Mouse (Mus musculus) midbrain, embryonic 13.5 days (tissue): ENCODE results near the gene Galnt4. TPM values are rescaled to one million over a fixed set of nuclear protein-coding genes. Genes with fewer than 3 reads are reported as not detected.
A peak's percentile ranks its signal among the peaks of the same experiment; 100 is the strongest.

Experiments used
- ATAC-seq: fragments of 200-750 bp; cut with Nextera tagmentation; 2 replicates; pipeline ENCODE4 v1.8.0; 2017; ENCODE audit warnings: mild to moderate bottlenecking, moderate TSS enrichment, moderate library complexity
- H3K27ac ChIP-seq: fragments of 300-500 bp; sonication (generic); 2 replicates; pipeline ENCODE4 v1.5.1; 2015; ENCODE audit warnings: inconsistent platforms, mild to moderate bottlenecking, moderate library complexity
- H3K27me3 ChIP-seq: fragments of 300-500 bp; sonication (generic); 2 replicates; pipeline ENCODE4 v1.6.1; 2015; ENCODE audit warnings: mild to moderate bottlenecking, inconsistent platforms
- H3K36me3 ChIP-seq: fragments of 300-500 bp; sonication (generic); 2 replicates; pipeline ENCODE4 v1.6.1; 2015; ENCODE audit warnings: mild to moderate bottlenecking, inconsistent platforms
- H3K4me1 ChIP-seq: fragments of 300-500 bp; sonication (generic); replicated peaks from 2 replicates; pipeline ENCODE4 v1.6.1; 2015; ENCODE audit warnings: inconsistent platforms
- H3K4me2 ChIP-seq: fragments of 300-500 bp; sonication (generic); replicated peaks from 2 replicates; pipeline ENCODE4 v1.6.1; 2015; ENCODE audit warnings: moderate library complexity, mild to moderate bottlenecking, inconsistent platforms
- H3K4me3 ChIP-seq: fragments of 300-500 bp; sonication (generic); replicated peaks from 2 replicates; pipeline ENCODE4 v1.5.1; 2015; ENCODE audit warnings: mild to moderate bottlenecking, inconsistent platforms
- H3K9ac ChIP-seq: fragments of 300-500 bp; sonication (generic); replicated peaks from 2 replicates; pipeline ENCODE4 v1.6.1; 2015; ENCODE audit warnings: mild to moderate bottlenecking, inconsistent platforms
- H3K9me3 ChIP-seq: fragments of 300-500 bp; sonication (generic); 2 replicates; pipeline ENCODE4 v1.6.1; 2016; ENCODE audit warnings: mild to moderate bottlenecking, inconsistent platforms
- WGBS: fragments of 180-500 bp; shearing (Covaris S2); methylation state at CpG from one replicate; pipeline ENCODE4 v1.1.7; 2015; 5-methylcytosine and 5-hydroxymethylcytosine counted together
- polyA plus RNA-seq: library from polyadenylated mRNA; unstranded; fragments of >200 nt; fragmentation: Nextera tagmentation; extraction: Ambion mirVana; gene quantifications from 2 replicates; pipeline ENCODE4 v1.2.1, GENCODE M21; 2015

The Galnt4 gene
- 3.4 TPM in 2 replicates for polyA plus RNA-seq

GRCm38 (mm10) chr10:99107964-99108363 is at the start of gene Galnt4:
Gene Galnt4 (plus strand): TSS chr10:99108159.
- Histone ChIP-seq H3K4me3 (peak within 1 kb of the TSS; percentile 76), H3K9me3 (no peaks in the 10 kb centered on the region), H3K27me3 (no peaks in the 10 kb centered on the region), H3K9ac (peak within 1 kb of the TSS; percentile 84), H3K4me1 (peaks cover 42% of the 10 kb centered on the region), H3K27ac (peak within 1 kb of the TSS; percentile 91), H3K36me3 (peaks cover 21% of the 10 kb centered on the region), H3K4me2 (peak within 1 kb of the TSS; percentile 76)
- peak; percentile 74 for ATAC-seq
- WGBS: 0% methylated on average over 22 of the region's 22 CpGs

GRCm38 (mm10) chr10:99060588-99060987 is 47.4 kb upstream of the Galnt4 start:
- H3K4me1 ChIP-seq: no peaks in the 10 kb centered on the region
- no peaks in the 10 kb centered on the region for H3K27me3 ChIP-seq
- no peak overlapping the region for H3K4me3 ChIP-seq
- no peak overlapping the region for H3K27ac ChIP-seq
- no peak for ATAC-seq
- H3K9ac ChIP-seq: no peak overlapping the region
- 91% methylated on average over 7 of the region's 7 CpGs for WGBS
- no peaks in the 10 kb centered on the region for H3K9me3 ChIP-seq
- H3K36me3 ChIP-seq: no peaks in the 10 kb centered on the region
- H3K4me2 ChIP-seq: no peak overlapping the region

DNA sequence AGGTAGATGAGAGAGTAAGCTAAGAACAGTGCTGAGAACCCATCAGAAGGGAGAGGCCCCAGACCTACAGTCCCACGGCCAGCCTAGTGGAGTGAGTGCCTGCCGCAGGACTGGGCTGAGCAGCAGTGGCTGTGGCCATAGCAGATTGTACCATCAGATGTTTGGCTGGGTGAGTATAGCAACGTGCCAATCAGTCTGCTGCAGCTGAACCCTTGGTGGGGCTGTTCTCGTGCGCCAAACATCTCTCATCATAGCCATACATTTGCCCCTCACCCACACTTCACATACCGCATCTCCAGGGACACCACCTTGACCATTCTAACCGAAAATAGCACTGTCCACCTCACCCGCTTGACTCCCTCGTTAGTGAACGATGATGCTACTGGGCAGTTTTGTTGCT is 46.5 kb upstream of the Galnt4 start:
- ATAC-seq: no peak

GRCm38 (mm10) chr10:99062546-99062945 is 45.4 kb upstream of the Galnt4 start:
- H3K9ac ChIP-seq: no peak overlapping the region

More for the DNA sequence above, 46.5 kb upstream of the Galnt4 start:
- H3K4me2 ChIP-seq: no peak overlapping the region
- 94% methylated on average over 10 of the region's 10 CpGs for WGBS
- H3K4me3 ChIP-seq: no peak overlapping the region
- H3K9ac ChIP-seq: no peak overlapping the region
- no peaks in the 10 kb centered on the region for H3K4me1 ChIP-seq
- no peaks in the 10 kb centered on the region for H3K36me3 ChIP-seq
- H3K9me3 ChIP-seq: no peaks in the 10 kb centered on the region
- no peak overlapping the region for H3K27ac ChIP-seq
- no peaks in the 10 kb centered on the region for H3K27me3 ChIP-seq

DNA sequence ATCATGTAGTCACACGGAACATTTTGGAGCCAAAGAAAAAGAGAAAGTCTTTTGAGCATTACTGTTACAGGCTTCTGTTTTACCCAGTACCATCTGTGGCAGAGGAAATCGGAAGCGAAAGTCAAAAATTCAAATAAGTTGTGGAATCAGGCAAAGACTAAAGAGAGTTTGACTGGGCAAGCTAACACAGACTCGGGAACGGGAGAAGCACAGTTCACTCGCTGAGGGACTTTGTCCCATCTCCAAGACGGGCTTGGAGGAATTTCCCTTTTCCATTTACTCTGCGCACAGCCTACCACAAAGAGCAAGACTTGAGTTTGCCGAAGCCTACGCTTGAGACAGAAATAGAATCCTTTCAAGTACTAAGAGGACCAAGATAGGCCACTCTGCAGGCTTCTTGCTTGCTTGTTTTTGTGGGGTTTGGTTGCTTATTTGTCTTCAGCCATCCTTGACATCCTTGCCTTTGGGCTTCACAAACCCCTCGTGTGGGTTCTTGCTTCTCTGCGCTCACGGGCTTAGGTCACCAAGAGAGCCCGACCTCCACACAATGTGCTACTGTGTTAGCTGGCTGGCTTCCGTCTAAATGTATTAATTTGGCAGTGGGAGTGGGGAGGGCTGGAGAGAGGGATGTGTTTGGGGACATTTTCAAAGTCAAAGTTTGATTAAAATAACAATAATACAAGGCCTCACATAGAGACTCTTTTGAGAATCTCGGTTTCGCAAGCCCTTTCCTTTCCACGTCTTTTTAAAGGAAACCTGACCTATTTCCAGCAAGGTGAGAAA is 31.7 kb upstream of the Galnt4 start:
- Histone ChIP-seq H3K9ac (no peak overlapping the region), H3K27me3 (no peaks in the 10 kb centered on the region), H3K4me3 (no peak overlapping the region), H3K27ac (no peak overlapping the region), H3K4me2 (no peak overlapping the region), H3K9me3 (no peaks in the 10 kb centered on the region), H3K4me1 (no peaks in the 10 kb centered on the region), H3K36me3 (no peaks in the 10 kb centered on the region)
- no peak for ATAC-seq
- WGBS: 80% methylated on average over 18 of the region's 18 CpGs

More at GRCm38 (mm10) chr10:99062546-99062945, 45.4 kb upstream of the Galnt4 start:
- no peaks in the 10 kb centered on the region for H3K36me3 ChIP-seq
- no peak overlapping the region for H3K4me3 ChIP-seq
- no peaks in the 10 kb centered on the region for H3K4me1 ChIP-seq
- no peak overlapping the region for H3K4me2 ChIP-seq
- WGBS: 87% methylated on average over 5 of the region's 5 CpGs
- no peaks in the 10 kb centered on the region for H3K9me3 ChIP-seq
- H3K27me3 ChIP-seq: no peaks in the 10 kb centered on the region
- no peak overlapping the region for H3K27ac ChIP-seq
- ATAC-seq: no peak

DNA sequence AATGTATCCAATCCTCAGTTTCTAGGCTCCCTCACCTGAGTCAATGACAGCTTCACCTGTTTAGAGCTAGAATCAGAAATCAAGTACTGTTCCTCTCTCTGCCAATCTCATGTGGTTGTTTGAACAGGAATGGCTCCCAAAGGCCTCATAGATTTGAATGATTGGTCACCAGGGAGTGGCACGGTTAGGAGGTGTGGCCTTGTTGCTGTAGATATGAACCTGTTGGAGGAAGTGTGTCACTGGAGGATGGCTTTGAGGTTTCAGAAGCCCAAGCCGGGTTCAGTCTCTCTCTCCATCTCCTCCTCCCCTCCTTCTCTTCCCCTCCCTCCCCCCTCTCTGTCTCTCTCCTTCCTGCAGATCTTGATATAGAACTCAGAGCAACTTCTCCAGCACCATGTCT is 29.3 kb upstream of the Galnt4 start:
- H3K36me3 ChIP-seq: no peaks in the 10 kb centered on the region
- H3K27ac ChIP-seq: no peak overlapping the region
- H3K27me3 ChIP-seq: no peaks in the 10 kb centered on the region
- no peaks in the 10 kb centered on the region for H3K4me1 ChIP-seq
- no peak overlapping the region for H3K4me3 ChIP-seq
- 75% methylated on average over 2 of the region's 2 CpGs for WGBS
- H3K4me2 ChIP-seq: no peak overlapping the region
- H3K9me3 ChIP-seq: no peaks in the 10 kb centered on the region
- no peak overlapping the region for H3K9ac ChIP-seq
- ATAC-seq: no peak

GRCm38 (mm10) chr10:99081569-99081990 is 26.4 kb upstream of the Galnt4 start:
- WGBS: 93% methylated on average over 10 of the region's 10 CpGs
- H3K4me1 ChIP-seq: no peaks in the 10 kb centered on the region
- no peak overlapping the region for H3K4me3 ChIP-seq
- no peak for ATAC-seq
- no peaks in the 10 kb centered on the region for H3K36me3 ChIP-seq
- no peaks in the 10 kb centered on the region for H3K27me3 ChIP-seq
- H3K9ac ChIP-seq: no peak overlapping the region
- no peaks in the 10 kb centered on the region for H3K9me3 ChIP-seq
- no peak overlapping the region for H3K27ac ChIP-seq
- no peak overlapping the region for H3K4me2 ChIP-seq

GRCm38 (mm10) chr10:99083431-99084003 is 24.4 kb upstream of the Galnt4 start:
- no peak for ATAC-seq
- no peak overlapping the region for H3K27ac ChIP-seq
- H3K9me3 ChIP-seq: no peaks in the 10 kb centered on the region
- no peaks in the 10 kb centered on the region for H3K4me1 ChIP-seq
- H3K9ac ChIP-seq: no peak overlapping the region
- no peak overlapping the region for H3K4me2 ChIP-seq
- WGBS: 86% methylated on average over 14 of the region's 14 CpGs
- no peak overlapping the region for H3K4me3 ChIP-seq
- no peaks in the 10 kb centered on the region for H3K27me3 ChIP-seq
- H3K36me3 ChIP-seq: no peaks in the 10 kb centered on the region

GRCm38 (mm10) chr10:99084397-99085239 is 23.3 kb upstream of the Galnt4 start:
- H3K9ac ChIP-seq: no peak overlapping the region
- H3K4me3 ChIP-seq: no peak overlapping the region
- no peaks in the 10 kb centered on the region for H3K27me3 ChIP-seq
- no peak overlapping the region for H3K27ac ChIP-seq
- no peaks in the 10 kb centered on the region for H3K9me3 ChIP-seq
- peak; percentile 91 for ATAC-seq
- H3K4me2 ChIP-seq: peak overlapping the region; percentile 15; the same call in 1 of the 2 replicates
- WGBS: 48% methylated on average over 23 of the region's 23 CpGs
- no peaks in the 10 kb centered on the region for H3K36me3 ChIP-seq
- H3K4me1 ChIP-seq: no peaks in the 10 kb centered on the region

- ATAC-seq: peak; percentile 60
- H3K36me3 ChIP-seq: no peaks in the 10 kb centered on the region
- peak overlapping the region; percentile 15; the same call in 1 of the 2 replicates for H3K4me2 ChIP-seq
- no peak overlapping the region for H3K9ac ChIP-seq
- no peak overlapping the region for H3K4me3 ChIP-seq
- H3K4me1 ChIP-seq: no peaks in the 10 kb centered on the region
- H3K27me3 ChIP-seq: no peaks in the 10 kb centered on the region
- H3K9me3 ChIP-seq: no peaks in the 10 kb centered on the region
- no peak overlapping the region for H3K27ac ChIP-seq
- WGBS: 59% methylated on average over 6 of the region's 6 CpGs
These were observed 22.7 kb upstream of the Galnt4 start for GRCm38 (mm10) chr10:99085240-99085587.

- no peaks in the 10 kb centered on the region for H3K9me3 ChIP-seq
- H3K27ac ChIP-seq: no peak overlapping the region
- no peak for ATAC-seq
- no peak overlapping the region for H3K4me2 ChIP-seq
- H3K27me3 ChIP-seq: no peaks in the 10 kb centered on the region
- WGBS: 77% methylated on average over 6 of the region's 6 CpGs
- H3K4me1 ChIP-seq: no peaks in the 10 kb centered on the region
- H3K9ac ChIP-seq: no peak overlapping the region
- H3K4me3 ChIP-seq: no peak overlapping the region
- no peaks in the 10 kb centered on the region for H3K36me3 ChIP-seq
These were observed 21.9 kb upstream of the Galnt4 start for GRCm38 (mm10) chr10:99086029-99086428.

DNA sequence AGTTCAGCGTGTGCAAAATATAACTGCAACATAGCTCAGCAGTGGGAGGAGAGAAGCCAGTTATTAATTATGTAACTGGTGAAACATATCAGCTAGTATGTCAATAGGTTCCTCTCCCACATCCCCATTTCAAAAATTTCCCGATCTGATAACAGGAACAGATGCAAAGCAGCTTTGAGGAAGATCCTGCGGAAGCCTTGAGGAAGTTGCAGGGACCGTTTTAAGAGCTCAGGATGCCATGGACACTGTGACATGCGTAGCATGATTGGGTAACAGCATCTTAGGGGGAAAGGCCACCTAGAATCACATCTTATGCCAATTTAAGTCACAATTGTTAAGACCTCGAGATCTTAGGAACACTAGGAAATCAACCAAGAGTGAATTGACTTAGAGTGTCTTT is 18.1 kb upstream of the Galnt4 start:
- ATAC-seq: no peak
- no peaks in the 10 kb centered on the region for H3K9me3 ChIP-seq
- no peaks in the 10 kb centered on the region for H3K27me3 ChIP-seq
- WGBS: 82% methylated on average over 6 of the region's 6 CpGs
- H3K27ac ChIP-seq: no peak overlapping the region
- no peak overlapping the region for H3K4me2 ChIP-seq
- H3K36me3 ChIP-seq: no peaks in the 10 kb centered on the region
- H3K4me1 ChIP-seq: no peaks in the 10 kb centered on the region
- H3K9ac ChIP-seq: no peak overlapping the region
- no peak overlapping the region for H3K4me3 ChIP-seq
